Mouse (Mus musculus) neural tube, embryonic 14.5 days (tissue): ENCODE measurements at regions not wholly inside any gene's neighbourhood (a gene's known extent, or its start where the extent isn't known, plus 50 kb on each side); places are given as distances from the start of the nearest gene placed in this dataset.
A peak's percentile ranks its signal among the peaks of the same experiment; 100 is the strongest.

Source experiments
- ATAC-seq: fragments of 200-750 bp; cut with Nextera tagmentation; 2 replicates; pipeline ENCODE4 v1.8.0; 2017; ENCODE audit warnings: low read depth, mild to moderate bottlenecking, moderate TSS enrichment, moderate library complexity
- H3K27ac ChIP-seq: fragments of 300-500 bp; sonication (generic); 2 replicates; pipeline ENCODE4 v1.5.1; 2014; ENCODE audit warnings: low read depth, mild to moderate bottlenecking, control low read depth, low read length, moderate library complexity, mixed read lengths
- H3K27me3 ChIP-seq: fragments of 300-500 bp; sonication (generic); 2 replicates; pipeline ENCODE4 v1.6.1; 2014; ENCODE audit warnings: low read length; ENCODE audit not compliant: control insufficient read depth, insufficient read depth
- H3K36me3 ChIP-seq: fragments of 300-500 bp; sonication (generic); 2 replicates; pipeline ENCODE4 v1.6.1; 2014; ENCODE audit warnings: low read length, mixed read lengths; ENCODE audit not compliant: control insufficient read depth, insufficient read depth
- H3K4me1 ChIP-seq: fragments of 300-500 bp; sonication (generic); 2 replicates; pipeline ENCODE4 v1.6.1; 2014; ENCODE audit warnings: low read length; ENCODE audit not compliant: control insufficient read depth, insufficient read depth
- H3K4me2 ChIP-seq: fragments of 300-500 bp; sonication (generic); 2 replicates; pipeline ENCODE4 v1.6.1; 2014; ENCODE audit warnings: mild to moderate bottlenecking, low read depth, low read length, control low read depth
- H3K4me3 ChIP-seq: fragments of 300-500 bp; sonication (generic); 2 replicates; pipeline ENCODE4 v1.5.1; 2014; ENCODE audit warnings: low read depth, low read length, control low read depth, mixed read lengths
- H3K9ac ChIP-seq: fragments of 300-500 bp; sonication (generic); replicated peaks from 2 replicates; pipeline ENCODE4 v1.6.1; 2014; ENCODE audit warnings: low read depth, mild to moderate bottlenecking, control low read depth, low read length, mixed read lengths
- H3K9me3 ChIP-seq: fragments of 300-500 bp; sonication (generic); 2 replicates; pipeline ENCODE4 v1.6.1; 2016; ENCODE audit warnings: low read length; ENCODE audit not compliant: control insufficient read depth
- WGBS: fragments of 180-500 bp; shearing (Covaris S2); extraction: QIAGEN DNeasy Blood & Tissue Kit; methylation state at CpG from one replicate; pipeline ENCODE4 v1.1.7; 2014; 5-methylcytosine and 5-hydroxymethylcytosine counted together

GRCm38 (mm10) chr1:80131354-80131753, 86.9 kb downstream of the Fam124b start:
- H3K4me1 ChIP-seq = no peaks in the 10 kb centered on the region
- no peak overlapping the region for H3K4me3 ChIP-seq
- WGBS = 74% methylated on average over 3 of the region's 3 CpGs
- H3K27me3 ChIP-seq = no peaks in the 10 kb centered on the region
- H3K4me2 ChIP-seq = no peak overlapping the region
- ATAC-seq = no peak
- H3K27ac ChIP-seq = no peak overlapping the region
- H3K9ac ChIP-seq = no peak overlapping the region
- no peaks in the 10 kb centered on the region for H3K36me3 ChIP-seq
- H3K9me3 ChIP-seq = no peaks in the 10 kb centered on the region

DNA sequence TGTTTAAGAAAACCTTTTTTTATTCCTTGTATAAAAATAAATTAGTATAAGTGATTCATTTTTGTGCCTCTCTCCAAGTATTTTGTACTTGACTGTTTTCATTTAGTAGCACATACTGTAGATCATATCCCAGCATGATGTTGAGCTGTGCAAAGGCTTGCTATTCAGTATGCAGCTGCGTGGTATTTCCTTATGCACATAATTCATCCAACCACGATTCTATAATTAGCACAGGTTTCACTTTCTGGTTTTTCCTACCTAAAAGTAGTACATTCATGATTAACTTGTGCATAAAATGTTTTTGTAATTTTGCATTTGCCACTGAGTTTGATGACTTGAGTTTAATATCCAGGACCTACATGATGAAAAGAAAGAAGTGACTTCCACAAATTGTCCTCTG, 94.3 kb downstream of the Fam124b start:
- ATAC-seq = no peak
- H3K9ac ChIP-seq = no peak overlapping the region

GRCm38 (mm10) chr1:80115913-80116312, 102.4 kb downstream of the Fam124b start:
- WGBS = 36% methylated on average over 2 of the region's 2 CpGs
- Histone ChIP-seq H3K4me3 (no peak overlapping the region), H3K4me2 (no peak overlapping the region), H3K9me3 (no peaks in the 10 kb centered on the region), H3K27ac (no peak overlapping the region), H3K9ac (no peak overlapping the region), H3K27me3 (no peaks in the 10 kb centered on the region), H3K4me1 (no peaks in the 10 kb centered on the region), H3K36me3 (no peaks in the 10 kb centered on the region)
- ATAC-seq = peak; percentile 56; the same call in 1 of the 2 replicates

More for the DNA sequence above, 94.3 kb downstream of the Fam124b start:
- H3K27ac ChIP-seq = no peak overlapping the region
- no peaks in the 10 kb centered on the region for H3K9me3 ChIP-seq
- no peak overlapping the region for H3K4me2 ChIP-seq
- no peaks in the 10 kb centered on the region for H3K27me3 ChIP-seq
- H3K4me1 ChIP-seq = no peaks in the 10 kb centered on the region
- H3K36me3 ChIP-seq = no peaks in the 10 kb centered on the region
- H3K4me3 ChIP-seq = no peak overlapping the region
- 83% methylated on average over 2 of the region's 2 CpGs for WGBS

- Histone ChIP-seq H3K4me2 (no peak overlapping the region), H3K9ac (no peak overlapping the region), H3K27ac (no peak overlapping the region), H3K4me3 (no peak overlapping the region), H3K4me1 (no peaks in the 10 kb centered on the region), H3K27me3 (no peaks in the 10 kb centered on the region), H3K9me3 (no peaks in the 10 kb centered on the region), H3K36me3 (no peaks in the 10 kb centered on the region)
- no peak for ATAC-seq
- 79% methylated on average over 2 of the region's 2 CpGs for WGBS
These were observed 110.4 kb downstream of the Fam124b start for GRCm38 (mm10) chr1:80107747-80108476.

DNA sequence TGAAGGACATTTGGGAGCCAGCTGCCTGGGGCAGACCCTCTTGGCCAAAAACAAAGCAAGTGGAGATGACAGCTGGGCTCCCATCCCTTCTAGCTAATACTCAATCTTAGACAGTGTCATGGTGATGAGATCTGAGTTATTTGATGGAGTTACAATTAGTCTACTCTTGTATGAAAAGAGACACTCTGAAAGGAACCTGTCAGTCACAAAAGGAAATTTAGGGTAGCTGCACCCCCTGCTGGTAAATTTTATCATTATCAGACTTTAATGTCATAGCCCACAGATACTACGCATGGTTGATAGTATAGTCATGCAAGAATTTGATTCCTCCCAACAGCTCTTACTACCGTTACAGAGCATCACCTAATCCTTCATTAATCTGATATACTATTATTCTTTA, 112.0 kb downstream of the Fam124b start:
- H3K4me2 ChIP-seq = no peak overlapping the region
- 78% methylated on average over 2 of the region's 2 CpGs for WGBS
- H3K27me3 ChIP-seq = no peaks in the 10 kb centered on the region
- H3K36me3 ChIP-seq = no peaks in the 10 kb centered on the region
- H3K27ac ChIP-seq = no peak overlapping the region
- no peaks in the 10 kb centered on the region for H3K9me3 ChIP-seq
- no peak overlapping the region for H3K4me3 ChIP-seq
- H3K4me1 ChIP-seq = no peaks in the 10 kb centered on the region
- ATAC-seq = peak; percentile 54
- no peak overlapping the region for H3K9ac ChIP-seq

- H3K27ac ChIP-seq = no peak overlapping the region
- WGBS = 97% methylated on average over 1 of the region's 1 CpGs
- H3K9me3 ChIP-seq = no peaks in the 10 kb centered on the region
- ATAC-seq = no peak
- H3K4me3 ChIP-seq = no peak overlapping the region
- no peak overlapping the region for H3K9ac ChIP-seq
- no peak overlapping the region for H3K4me2 ChIP-seq
- no peaks in the 10 kb centered on the region for H3K4me1 ChIP-seq
- no peaks in the 10 kb centered on the region for H3K27me3 ChIP-seq
- H3K36me3 ChIP-seq = no peaks in the 10 kb centered on the region
These were observed 120.0 kb downstream of the Fam124b start for GRCm38 (mm10) chr1:80098266-80098665.

- 75% methylated on average over 2 of the region's 2 CpGs for WGBS
- no peak overlapping the region for H3K4me2 ChIP-seq
- peaks cover 3% of the 10 kb centered on the region; the same call in 1 of the 2 replicates for H3K4me1 ChIP-seq
- no peaks in the 10 kb centered on the region for H3K27me3 ChIP-seq
- ATAC-seq = no peak
- no peaks in the 10 kb centered on the region for H3K9me3 ChIP-seq
- no peaks in the 10 kb centered on the region for H3K36me3 ChIP-seq
- no peak overlapping the region for H3K9ac ChIP-seq
- H3K4me3 ChIP-seq = no peak overlapping the region
- no peak overlapping the region for H3K27ac ChIP-seq
These were observed 126.5 kb downstream of the Fam124b start for GRCm38 (mm10) chr1:80091800-80092199.

- H3K4me2 ChIP-seq = no peak overlapping the region
- no peak for ATAC-seq
- H3K9ac ChIP-seq = no peak overlapping the region
- H3K4me3 ChIP-seq = no peak overlapping the region
- peaks cover 3% of the 10 kb centered on the region; the same call in 1 of the 2 replicates for H3K4me1 ChIP-seq
- no peaks in the 10 kb centered on the region for H3K9me3 ChIP-seq
- WGBS = 72% methylated on average over 8 of the region's 8 CpGs
- no peaks in the 10 kb centered on the region for H3K36me3 ChIP-seq
- no peak overlapping the region for H3K27ac ChIP-seq
- H3K27me3 ChIP-seq = no peaks in the 10 kb centered on the region
These were observed 126.9 kb downstream of the Fam124b start for GRCm38 (mm10) chr1:80091350-80091749.

- no peaks in the 10 kb centered on the region for H3K36me3 ChIP-seq
- H3K27me3 ChIP-seq = no peaks in the 10 kb centered on the region
- H3K4me3 ChIP-seq = no peak overlapping the region
- no peak overlapping the region for H3K9ac ChIP-seq
- no peaks in the 10 kb centered on the region for H3K9me3 ChIP-seq
- no peak overlapping the region for H3K4me2 ChIP-seq
- peaks cover 3% of the 10 kb centered on the region; the same call in 1 of the 2 replicates for H3K4me1 ChIP-seq
- 31% methylated on average over 5 of the region's 5 CpGs for WGBS
- ATAC-seq = peak; percentile 92
- H3K27ac ChIP-seq = no peak overlapping the region
These were observed 129.6 kb downstream of the Fam124b start for GRCm38 (mm10) chr1:80088651-80089050.
